Mouse (Mus musculus): Measurements from ENCODE around the gene Zpr1. TPM values are rescaled to one million over a fixed set of nuclear protein-coding genes. Genes with fewer than 3 reads are reported as not detected.

Gene Zpr1
- polyA plus RNA-seq, 1 experiment from 2014 or later: 43.3 TPM

DNA sequence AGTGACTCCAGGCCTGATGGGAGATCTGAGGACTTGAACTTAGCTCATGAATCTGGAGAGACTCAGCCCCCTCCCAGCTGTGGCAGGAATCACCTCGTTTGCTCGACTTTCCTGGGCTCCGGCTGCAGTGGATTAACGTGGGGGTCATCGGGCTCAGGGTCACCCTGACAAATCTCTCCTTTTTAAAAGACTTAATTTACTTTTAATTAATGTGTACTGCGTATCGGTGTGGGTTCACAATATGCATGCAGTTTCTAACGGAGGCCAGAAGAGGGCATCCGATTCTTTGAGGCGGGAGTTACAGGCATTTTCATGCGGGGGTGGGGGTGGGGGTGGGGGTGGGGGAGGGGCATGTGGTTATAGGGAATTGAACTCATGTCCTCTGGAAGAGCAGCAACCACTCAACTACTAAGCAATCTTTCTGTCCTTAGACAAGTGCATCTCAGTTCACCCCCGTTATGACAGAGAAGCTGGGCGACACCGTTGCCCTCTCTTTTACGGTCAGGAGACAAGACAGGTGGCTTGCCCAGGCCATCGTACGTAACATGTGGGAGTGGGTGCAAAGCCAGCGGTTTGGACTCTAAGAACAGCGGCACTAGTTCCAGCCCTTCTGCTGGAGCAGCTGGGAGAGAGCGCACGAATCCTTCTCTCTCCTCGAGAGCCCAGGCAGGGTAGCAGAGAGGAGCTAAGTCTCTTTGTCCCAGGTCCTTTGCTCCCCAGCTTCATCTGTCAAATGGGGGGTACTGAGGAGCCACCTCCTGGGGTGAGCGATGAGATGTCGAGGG lies 57.1 kb downstream of the Zpr1 start:
- H3K27ac ChIP-seq: no peak overlapping the region
- H3K4me1 ChIP-seq (replicated peaks; ENCODE audit: insufficient read depth, low read length): 0 out of 2 replicates have a peak, but pooled peaks cover 7% of the 10 kb centered on the region
- DNase-seq (ENCODE audit: low spot score) (no peak), ATAC-seq (replicated peaks; ENCODE audit: low FRiP score, low read depth) (no peak)
- WGBS: 32% methylated on average over 24 of the region's 24 CpGs
- H3K9me3 ChIP-seq (replicated peaks; ENCODE audit: low read length): no peaks in the 10 kb centered on the region
- H3K4me2 ChIP-seq (ENCODE audit: low read length): 0 out of 2 replicates have a peak overlapping the region, but pooled peaks have one; percentile 54
- H3K9ac ChIP-seq (ENCODE audit: low read depth, low read length): no peak overlapping the region
- TF ChIP-seq CTCF (IDR thresholded peaks at IDR 0.05; ENCODE audit: low read depth): peak; percentile 12; the same call in 1 of the 2 replicates
- H3K4me3 ChIP-seq (replicated peaks; ENCODE audit: low read depth, low read length): no peak overlapping the region
- no peaks in the 10 kb centered on the region for H3K27me3 ChIP-seq (ENCODE audit: insufficient read depth, low read length)
- no peaks in the 10 kb centered on the region for H3K36me3 ChIP-seq (ENCODE audit: insufficient read depth, low read length)

DNA sequence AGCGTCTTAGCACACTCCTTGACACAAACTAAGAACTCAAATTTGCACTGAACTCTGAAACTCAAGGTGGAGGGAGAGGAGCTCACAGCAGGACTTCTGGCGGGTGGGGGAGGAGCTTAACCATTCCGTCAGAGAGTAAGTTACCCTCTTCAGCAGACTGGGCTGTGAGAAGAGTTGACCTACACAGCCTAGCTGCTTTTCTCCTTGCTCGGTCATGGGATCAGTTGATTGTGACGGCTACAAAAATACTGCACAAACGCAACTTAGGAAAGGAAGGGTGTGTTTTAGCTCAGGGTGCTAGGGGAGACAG lies 57.7 kb downstream of the Zpr1 start:
- H3K36me3 ChIP-seq (ENCODE audit: insufficient read depth, low read length): no peaks in the 10 kb centered on the region
- no peak overlapping the region for H3K4me3 ChIP-seq (replicated peaks; ENCODE audit: low read depth, low read length)
- no peak for TF ChIP-seq CTCF (IDR thresholded peaks at IDR 0.05; ENCODE audit: low read depth)
- H3K27ac ChIP-seq: no peak overlapping the region
- no peak overlapping the region for H3K9ac ChIP-seq (ENCODE audit: low read depth, low read length)
- no peak for DNase-seq (ENCODE audit: low spot score)
- no peaks in the 10 kb centered on the region for H3K27me3 ChIP-seq (ENCODE audit: insufficient read depth, low read length)
- 57% methylated on average over 6 of the region's 6 CpGs for WGBS
- no peaks in the 10 kb centered on the region for H3K9me3 ChIP-seq (replicated peaks; ENCODE audit: low read length)
- no peak for ATAC-seq (replicated peaks; ENCODE audit: low FRiP score, low read depth)
- H3K4me1 ChIP-seq (replicated peaks; ENCODE audit: insufficient read depth, low read length): 0 out of 2 replicates have a peak, but pooled peaks cover 7% of the 10 kb centered on the region
- no peak overlapping the region for H3K4me2 ChIP-seq (ENCODE audit: low read length)

DNA sequence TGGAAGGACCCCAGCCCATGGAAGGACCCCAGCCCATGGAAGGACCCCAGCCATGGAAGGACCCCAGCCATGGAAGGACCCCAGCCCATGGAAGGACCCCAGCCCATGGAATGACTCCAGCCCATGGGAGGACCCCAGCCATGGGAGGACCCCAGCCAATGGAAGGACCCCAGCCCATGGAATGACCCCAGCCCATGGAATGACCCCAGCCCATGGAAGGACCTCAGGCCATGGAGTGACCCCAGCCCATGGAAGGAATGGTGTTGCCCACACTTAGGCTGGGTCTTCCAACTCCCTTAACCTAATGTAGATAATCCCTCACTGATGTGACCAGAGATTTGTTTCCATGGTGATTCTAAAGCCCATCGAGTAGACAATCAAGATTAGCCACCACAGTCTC lies 58.4 kb downstream of the Zpr1 start:
- Histone ChIP-seq H3K4me2 (ENCODE audit: low read length) (no peak overlapping the region), H3K36me3 (ENCODE audit: insufficient read depth, low read length) (no peaks in the 10 kb centered on the region), H3K9me3 (replicated peaks; ENCODE audit: low read length) (no peaks in the 10 kb centered on the region), H3K27me3 (ENCODE audit: insufficient read depth, low read length) (no peaks in the 10 kb centered on the region), H3K4me3 (replicated peaks; ENCODE audit: low read depth, low read length) (no peak overlapping the region), H3K9ac (ENCODE audit: low read depth, low read length) (no peak overlapping the region), H3K4me1 (replicated peaks; ENCODE audit: insufficient read depth, low read length) (0 out of 2 replicates have a peak, but pooled peaks cover 7% of the 10 kb centered on the region), H3K27ac (no peak overlapping the region)
- 91% methylated on average over 1 of the region's 1 CpGs for WGBS
- ATAC-seq (replicated peaks; ENCODE audit: low FRiP score, low read depth) (no peak), DNase-seq (ENCODE audit: low spot score) (no peak)
- no peak for TF ChIP-seq CTCF (IDR thresholded peaks at IDR 0.05; ENCODE audit: low read depth)

Other genes starting within 250 kb of the Zpr1 start
- 5.5 and 6.7 TPM in 2 replicates for gene Apoa1, start 44.5 kb upstream of the Zpr1 start, polyA plus RNA-seq (2015; fragmentation: Nextera tagmentation; extraction: Ambion mirVana)
- gene Apoc3, start 37.4 kb upstream of the Zpr1 start, polyA plus RNA-seq (2015; fragmentation: Nextera tagmentation; extraction: Ambion mirVana): 0.87 and 2.3 TPM in 2 replicates
- 0.99 and 1.9 TPM in 2 replicates for gene Apoa4, start 32.4 kb upstream of the Zpr1 start, polyA plus RNA-seq (2015; fragmentation: Nextera tagmentation; extraction: Ambion mirVana)
- 0.08 and 0.24 TPM in 2 replicates for gene Apoa5, start 4.4 kb upstream of the Zpr1 start, polyA plus RNA-seq (2015; fragmentation: Nextera tagmentation; extraction: Ambion mirVana)
- gene Bud13, start 9.9 kb downstream of the Zpr1 start, polyA plus RNA-seq (2015; fragmentation: Nextera tagmentation; extraction: Ambion mirVana): 14.9 and 16.2 TPM in 2 replicates
- gene 4931429L15Rik, start 46.9 kb downstream of the Zpr1 start, polyA plus RNA-seq (2015; fragmentation: Nextera tagmentation; extraction: Ambion mirVana): not detected in 2 replicates

All from kidney, postnatal 0 days (tissue).